Mouse (Mus musculus) ES-E14 (cell line): ENCODE measurements around the gene Timm10b.

Experiments
- HCFC1 ChIP-seq: IDR thresholded peaks from 2 replicates; pipeline ENCODE4 v1.6.1; 2012; ENCODE audit warnings: low read length, inconsistent platforms, borderline replicate concordance; ENCODE audit not compliant: insufficient read depth
- ZC3H11A ChIP-seq: IDR thresholded peaks from 2 replicates; pipeline ENCODE4 v1.6.1; 2012; ENCODE audit warnings: low read depth, mild to moderate bottlenecking, inconsistent platforms, low read length, borderline replicate concordance

DNA sequence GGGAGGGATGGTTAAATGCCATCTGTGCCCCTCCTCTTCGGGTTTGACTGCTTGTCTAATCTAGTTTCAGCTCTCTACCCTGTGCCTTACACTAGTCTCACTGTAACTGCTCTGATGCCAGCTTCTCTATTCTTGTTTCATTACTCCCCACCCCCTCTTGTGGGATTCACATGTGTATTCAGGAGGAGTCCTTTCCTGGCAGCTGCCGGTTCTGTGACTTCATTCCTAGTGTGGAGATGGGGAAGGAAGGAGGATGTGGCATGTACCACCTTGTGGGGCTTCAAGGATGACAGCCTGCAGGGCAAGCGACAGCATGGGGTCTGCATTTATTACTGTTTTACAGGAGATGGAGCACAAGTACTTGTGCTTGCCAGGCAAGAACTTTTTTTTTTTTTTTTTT, 2.1 kb downstream of the Timm10b start:
- TF ChIP-seq ZC3H11A (no peak), HCFC1 (no peak)
